12 mouse cellular contexts compared by ENCODE assay signal in genomic region chr12:116235356-116235755, GRCm38 (mm10). TPM values are rescaled to one million over a fixed set of nuclear protein-coding genes. Genes with fewer than 3 reads are reported as not detected.
DNase-seq lines count a peak whose midpoint lies in the region; TF ChIP-seq lines count a peak whose summit lies in the region.
"Had no signal": no experiment of that assay in that cellular context is flagged by ENCODE, and none has a peak within 500 bp of the region (broad histone marks: within the 10 kb centered on the region; RNA-seq: fewer than 3 reads in every experiment).

No protein-coding gene starts in this region.

- H3K4me2 ChIP-seq in CH12.LX (ENCODE audit: insufficient read depth, low read depth, poor library complexity, severe bottlenecking): no peak overlapping the region
- H3K4me2 ChIP-seq: hindbrain, embryonic 13.5 days had no signal

- peaks cover 0 to 14% of the 10 kb centered on the region in 2 experiments for H3K36me3 ChIP-seq in CH12.LX (replicated peaks in 1 of 2; ENCODE audit: control insufficient read depth in 1 of 2, insufficient read depth in 1 of 2, low read length in 1 of 2)

- TF ChIP-seq POLR2A in CH12.LX (IDR thresholded peaks at IDR 0.05; ENCODE audit: low read depth, low read length): no peak
- no peak for TF ChIP-seq POLR2A in brain, embryonic 14.5 days (IDR thresholded peaks at IDR 0.05; ENCODE audit: borderline replicate concordance, extremely low read depth, insufficient read depth, insufficient read length, poor library complexity, severe bottlenecking)

- no peaks in the 10 kb centered on the region for H3K9me3 ChIP-seq in CH12.LX (replicated peaks; ENCODE audit: low read length)
- H3K9me3 ChIP-seq: hindbrain, embryonic 13.5 days had no signal

- DNase-seq in left cerebral cortex, adult 2 months (ENCODE audit: extremely low spot score in 1 of 2, low spot score in 2 of 2): no peak
- no peak for DNase-seq in left cerebral cortex, postnatal 25 days (ENCODE audit: low spot score in 2 of 2)
- DNase-seq in CH12.LX (ENCODE audit: extremely low read depth): peak; percentile 13
- peak; percentile 10 for DNase-seq in brain, embryonic 14.5 days (ENCODE audit: low read depth)
- peak; percentile 2 for DNase-seq in retina, embryonic 14.5 days (ENCODE audit: low spot score)
- no peak for DNase-seq in cerebellum, adult 8-10 months
- no peak for DNase-seq in layer of hippocampus, postnatal 10 days (ENCODE audit: low spot score in 2 of 2)
- no peak for DNase-seq in frontal cortex, postnatal 25 days (ENCODE audit: low spot score in 2 of 2)
- DNase-seq: cerebellum, adult 11-12 months had no signal

- in situ Hi-C loops in CH12.LX (cut with MboI; ENCODE audit: low pct_ligation_motif_present, low pct_unique_long_range_greater_than_20kb, low sequenced_read_pairs): no loop called here

- no peak overlapping the region for H3K4me3 ChIP-seq in left cerebral cortex, adult 2 months
- H3K4me3 ChIP-seq in CH12.LX (replicated peaks in 1 of 3; ENCODE audit: low read depth in 2 of 3, low read length in 2 of 3, poor library complexity in 1 of 3): no peak overlapping the region
- H3K4me3 ChIP-seq: hindbrain, embryonic 13.5 days had no signal

- dilution Hi-C loops in CH12.LX (cut with MboI; ENCODE audit: extremely low pct_ligation_motif_present, extremely low pct_unique_long_range_greater_than_20kb, low sequenced_read_pairs): no loop called here

- peaks cover 0 to 3% of the 10 kb centered on the region in 2 experiments; a peak in 1 of 4 replicates for H3K4me1 ChIP-seq in CH12.LX (ENCODE audit: control insufficient read depth in 1 of 2, insufficient read depth in 2 of 2)
- H3K4me1 ChIP-seq: hindbrain, embryonic 13.5 days had no signal

- no peaks in the 10 kb centered on the region for H3K79me2 ChIP-seq in CH12.LX (replicated peaks; ENCODE audit: control insufficient read depth, extremely low read depth, insufficient read depth, poor library complexity, severe bottlenecking)

- intact Hi-C loops in left cerebral cortex, adult 2 months (cut with DNase I): no loop called here
- intact Hi-C loops in left cerebral cortex, postnatal 25 days (cut with DNase I): loop anchor here (10.0 kb wide), 1 partner anchor 389 kb away; no protein-coding TSS in a partner anchor

- H3K27ac ChIP-seq in left cerebral cortex, adult 2 months: no peak overlapping the region
- H3K27ac ChIP-seq in CH12.LX (ENCODE audit: insufficient read depth, low read depth): no peak overlapping the region
- H3K27ac ChIP-seq: hindbrain, embryonic 13.5 days had no signal

- H3K27me3 ChIP-seq in CH12.LX (replicated peaks): no peaks in the 10 kb centered on the region
- H3K27me3 ChIP-seq: hindbrain, embryonic 13.5 days had no signal

- TF ChIP-seq EP300 in CH12.LX (IDR thresholded peaks at IDR 0.05; ENCODE audit: low read length): no peak

- H3K9ac ChIP-seq in CH12.LX (ENCODE audit: insufficient read depth, low read depth): no peak overlapping the region
- H3K9ac ChIP-seq: hindbrain, embryonic 13.5 days had no signal

- TF ChIP-seq RAD21 in CH12.LX (IDR thresholded peaks at IDR 0.05; ENCODE audit: low read depth, low read length): peak; percentile 70

- TF ChIP-seq CTCF in left cerebral cortex, adult 2 months (IDR thresholded peaks at IDR 0.05): peak; percentile 12; the same call in 1 of the 2 replicates
- peak in 1 of 2 experiments; percentile 59; a peak in 2 of 4 replicates for TF ChIP-seq CTCF in CH12.LX (conservative IDR thresholded peaks at IDR 0.05 in 1 of 2, IDR thresholded peaks at IDR 0.05 in 1 of 2; ENCODE audit: low read depth in 2 of 2, low read length in 2 of 2)
- no peak for TF ChIP-seq CTCF in brain, embryonic 14.5 days (IDR thresholded peaks at IDR 0.05; ENCODE audit: borderline replicate concordance, extremely low read depth, insufficient read depth, insufficient read length)

TF ChIP-seq in CH12.LX, 34 proteins besides CTCF, POLR2A, EP300 and RAD21:
- peak; percentile 55 for TF ChIP-seq SMC3 (IDR thresholded peaks at IDR 0.05; ENCODE audit: low read depth, low read length)
- no peak for TF ChIP-seq MXI1 (IDR thresholded peaks at IDR 0.05; ENCODE audit: low read depth, low read length)

RNA-seq across cellular contexts. Expression of gene Wdr60, which starts 27.5 kb away (rescaled TPM):
- 10 to 100 TPM; 20.7 to 21.8 TPM for total RNA-seq in left cerebral cortex, adult 2 months (2021)
- total RNA-seq in left cerebral cortex, postnatal 25 days (2021): 10 to 100 TPM; 15.3 to 20.4 TPM
- total RNA-seq in CH12.LX (2012; rRNA removed): 6.7 TPM in 2 replicates
- 3.6 and 3.9 TPM in 2 replicates for total RNA-seq in CH12.LX (2014; rRNA removed)
- 9.2 and 14.2 TPM in 2 replicates for polyA plus RNA-seq in CH12.LX (2012; ENCODE audit: insufficient read length, low read depth)
- polyA plus RNA-seq in brain, embryonic 14.5 days (2012; rRNA removed): 12.7 and 15.8 TPM in 2 replicates
- 10 to 100 TPM; 12.6 to 15.6 TPM for total RNA-seq in layer of hippocampus, postnatal 10 days (2021)

RNA-seq across cellular contexts. Expression of gene Gm11027, which starts 39.8 kb away (rescaled TPM):
- total RNA-seq in left cerebral cortex, adult 2 months (2021): not detected
- total RNA-seq in left cerebral cortex, postnatal 25 days (2021): not detected
- not detected in 2 replicates for total RNA-seq in CH12.LX (2012; rRNA removed)
- not detected in 2 replicates for total RNA-seq in CH12.LX (2014; rRNA removed)
- not detected in 2 replicates for polyA plus RNA-seq in CH12.LX (2012; ENCODE audit: insufficient read length, low read depth)
- polyA plus RNA-seq in brain, embryonic 14.5 days (2012; rRNA removed): not detected in 2 replicates
- not detected for total RNA-seq in layer of hippocampus, postnatal 10 days (2021)
- polyA plus RNA-seq: gonadal fat pad, adult 2 months; hindbrain, embryonic 13.5 days; neural tube, embryonic 11.5 days had no signal

RNA-seq across cellular contexts. Expression of gene Esyt2, which starts 45.6 kb away (rescaled TPM):
- 10 to 100 TPM; 55.3 to 58.3 TPM for total RNA-seq in left cerebral cortex, adult 2 months (2021)
- 10 to 100 TPM; 56.2 to 60.2 TPM for total RNA-seq in left cerebral cortex, postnatal 25 days (2021)
- total RNA-seq in CH12.LX (2012; rRNA removed) (7.4 and 8.2 TPM in 2 replicates), CH12.LX (2014; rRNA removed) (12.8 and 14.7 TPM in 2 replicates)
- 6.7 and 6.9 TPM in 2 replicates for polyA plus RNA-seq in CH12.LX (2012; ENCODE audit: insufficient read length, low read depth)
- polyA plus RNA-seq in brain, embryonic 14.5 days (2012; rRNA removed): 8.5 and 13.4 TPM in 2 replicates
- 10 to 100 TPM; 63.2 to 67.0 TPM for total RNA-seq in layer of hippocampus, postnatal 10 days (2021)

Comparison
In these comparisons a context has a peak if more than half of its experiments do, and no peak if none do; other contexts are left out.
1. DNase-seq: peak in CH12.LX (single experiment), brain, embryonic 14.5 days (single experiment) and retina, embryonic 14.5 days (single experiment); none in left cerebral cortex, adult 2 months (0 of 2), left cerebral cortex, postnatal 25 days (0 of 2), cerebellum, adult 8-10 months (single experiment), layer of hippocampus, postnatal 10 days (0 of 2) and frontal cortex, postnatal 25 days (0 of 2).